Mouse (Mus musculus) layer of hippocampus, postnatal 25 days (tissue): ENCODE data around the gene Tcf7l1. TPM values are rescaled to one million over a fixed set of nuclear protein-coding genes. Genes with fewer than 3 reads are reported as not detected.

Experiments used
- DNase-seq, 2 experiments: peaks; one replicate each; pipeline ENCODE4 v3.0.0; 2022; ENCODE audit warnings: mixed read lengths in 2 of 2, low spot score in 1 of 2; ENCODE audit errors: extremely low spot score in 1 of 2
- total RNA-seq, 2 experiments: library from RNA; stranded (reverse); gene quantifications; 2 replicates each; pipeline ENCODE4 v1.2.3; 2021

Gene Tcf7l1
- total RNA-seq, 2 experiments from 2014 or later: 3.3 to 4.6 TPM

- no peak for DNase-seq
Measured at GRCm38 (mm10) chr6:72748882-72749437, 40.1 kb downstream of the Tcf7l1 start.

- DNase-seq: no peak
Measured at GRCm38 (mm10) chr6:72748421-72748820, 40.6 kb downstream of the Tcf7l1 start.

- no peak for DNase-seq
Measured at GRCm38 (mm10) chr6:72747814-72748213, 41.2 kb downstream of the Tcf7l1 start.

GRCm38 (mm10) chr6:72747156-72747555 is 41.9 kb downstream of the Tcf7l1 start:
- no peak for DNase-seq

GRCm38 (mm10) chr6:72745781-72746180 is 43.3 kb downstream of the Tcf7l1 start:
- no peak for DNase-seq

GRCm38 (mm10) chr6:72744144-72744800 is 44.8 kb downstream of the Tcf7l1 start:
- DNase-seq: no peak

GRCm38 (mm10) chr6:72743624-72744041 is 45.4 kb downstream of the Tcf7l1 start:
- no peak for DNase-seq

GRCm38 (mm10) chr6:72742331-72742730 is 46.7 kb downstream of the Tcf7l1 start:
- no peak for DNase-seq

GRCm38 (mm10) chr6:72740596-72741421 is 48.2 kb downstream of the Tcf7l1 start:
- DNase-seq: no peak

- DNase-seq: no peak
Measured at GRCm38 (mm10) chr6:72736872-72737271, 52.2 kb downstream of the Tcf7l1 start.

GRCm38 (mm10) chr6:72735206-72735605 is 53.8 kb downstream of the Tcf7l1 start:
- DNase-seq: no peak

GRCm38 (mm10) chr6:72733375-72733774 is 55.7 kb downstream of the Tcf7l1 start:
- no peak for DNase-seq

- DNase-seq: no peak
Measured at GRCm38 (mm10) chr6:72732109-72732508, 56.9 kb downstream of the Tcf7l1 start.

- DNase-seq: peak in 1 of 2 experiments; percentile 15
Measured at GRCm38 (mm10) chr6:72730560-72730849, 58.5 kb downstream of the Tcf7l1 start.

GRCm38 (mm10) chr6:72729831-72730559 is 59.1 kb downstream of the Tcf7l1 start:
- no peak for DNase-seq

GRCm38 (mm10) chr6:72727826-72728225 is 61.2 kb downstream of the Tcf7l1 start:
- DNase-seq: no peak

- DNase-seq: no peak
Measured at GRCm38 (mm10) chr6:72724494-72725180, 64.4 kb downstream of the Tcf7l1 start.

- no peak for DNase-seq
Measured at GRCm38 (mm10) chr6:72723731-72724385, 65.2 kb downstream of the Tcf7l1 start.

- DNase-seq: no peak
Measured at GRCm38 (mm10) chr6:72723143-72723542, 65.9 kb downstream of the Tcf7l1 start.

GRCm38 (mm10) chr6:72720852-72721251 is 68.2 kb downstream of the Tcf7l1 start:
- no peak for DNase-seq
